Mouse (Mus musculus) heart, postnatal 4 days (tissue): ENCODE data around the gene Olfr561. TPM values are rescaled to one million over a fixed set of nuclear protein-coding genes. Genes with fewer than 3 reads are reported as not detected.

Experiments used
- DNase-seq: peaks from one replicate; pipeline ENCODE4 v3.0.0; 2021
- total RNA-seq, 2 experiments: library from RNA; stranded (reverse); gene quantifications; 2 replicates each; pipeline ENCODE4 v1.2.3; 2021

Gene Olfr561
- total RNA-seq: not detected

GRCm38 (mm10) chr7:102770921-102771320 is at the start of gene Olfr561:
Gene Olfr561, plus strand, starts transcription at chr7:102771221.
- no peak for DNase-seq

DNA sequence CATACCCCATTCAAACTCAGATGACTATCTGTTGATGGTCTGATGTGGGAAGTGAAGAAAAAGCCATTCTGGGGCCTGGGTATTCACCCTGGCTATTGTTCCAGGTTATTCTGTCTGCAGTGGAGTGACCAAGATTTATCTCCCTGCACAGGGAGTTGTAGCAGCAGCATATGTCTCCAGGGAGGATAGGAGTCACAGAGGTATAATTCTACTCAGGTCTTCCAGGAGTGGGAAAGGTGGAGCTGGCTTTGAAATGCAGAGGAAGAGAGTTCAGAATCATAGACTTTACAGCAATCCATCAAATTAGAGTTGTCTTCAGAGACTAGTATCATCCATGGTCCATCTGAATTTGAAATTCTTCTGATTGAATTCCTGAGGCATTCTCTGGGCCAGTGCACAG is 43.6 kb upstream of the Olfr561 start, which contains the start of gene Olfr559:
Olfr559 (minus strand) TSS at position 101 of the 400 bp plus-strand sequence.
- no peak for DNase-seq

DNA sequence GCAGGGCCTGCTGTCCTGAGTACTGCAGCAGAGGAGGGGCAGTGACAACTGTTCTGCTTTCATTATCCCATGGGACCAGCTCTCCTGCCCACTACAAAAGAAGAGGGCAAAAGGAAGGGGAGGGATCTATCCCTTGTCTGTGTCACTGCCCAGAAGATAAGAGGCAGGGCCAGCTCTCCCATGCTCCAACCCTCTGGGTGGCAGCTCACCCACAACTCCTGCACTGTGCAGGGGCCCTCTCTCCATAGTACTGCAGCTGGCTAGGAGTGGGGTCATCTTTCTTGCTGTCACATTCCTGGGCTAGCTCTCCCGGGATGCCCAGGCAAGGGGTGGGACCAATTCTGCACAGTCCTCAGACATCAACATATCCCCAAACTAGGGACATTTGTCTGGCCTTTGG is 37.2 kb upstream of the Olfr561 start:
- no peak for DNase-seq

DNA sequence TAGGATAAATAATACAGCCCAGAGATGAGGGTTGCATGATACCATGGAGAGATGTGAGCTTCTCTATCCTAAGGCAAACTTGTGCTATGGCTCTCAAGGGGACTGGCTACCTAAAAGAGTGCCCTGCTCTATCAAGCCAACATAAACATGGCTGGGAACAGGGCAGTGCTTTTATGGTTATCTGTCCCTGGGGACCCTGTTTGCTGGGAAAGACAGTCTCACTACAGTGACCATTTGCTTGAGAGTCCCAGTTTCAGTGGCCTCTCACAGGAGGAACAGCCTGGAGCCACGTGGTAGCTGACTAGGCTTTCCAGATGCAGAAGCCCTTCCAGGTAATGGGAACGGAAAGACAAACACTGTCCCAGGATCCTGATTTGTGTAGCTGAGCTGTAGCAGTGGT is 33.3 kb upstream of the Olfr561 start:
- DNase-seq: no peak

DNA sequence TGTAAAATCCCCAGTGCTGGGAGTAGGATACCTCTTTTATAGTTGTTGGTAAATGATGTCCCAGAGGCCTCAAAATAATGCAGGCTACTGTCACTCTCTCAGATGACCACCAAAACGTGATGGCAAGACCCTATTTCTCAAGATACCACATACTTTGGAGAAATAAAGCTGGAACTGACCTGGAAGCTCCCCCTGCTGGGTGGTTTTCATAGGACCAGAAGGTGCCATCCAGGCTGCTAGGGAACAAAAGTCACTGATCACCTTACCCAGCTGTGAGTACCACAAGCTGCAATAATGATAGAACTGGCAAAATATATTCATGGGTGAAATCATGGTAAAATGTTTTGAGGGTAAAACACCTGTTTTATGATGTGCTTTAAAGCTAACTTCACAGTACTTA is 18.9 kb upstream of the Olfr561 start:
- DNase-seq: peak; percentile 12

- DNase-seq: no peak
These were observed 11.8 kb upstream of the Olfr561 start, which contains the start of the genes Olfr560 and Olfr78 for GRCm38 (mm10) chr7:102759266-102759665. Gene Olfr560, minus strand, starts transcription at chr7:102759366. Gene Olfr78, minus strand, starts transcription at chr7:102759471.

DNA sequence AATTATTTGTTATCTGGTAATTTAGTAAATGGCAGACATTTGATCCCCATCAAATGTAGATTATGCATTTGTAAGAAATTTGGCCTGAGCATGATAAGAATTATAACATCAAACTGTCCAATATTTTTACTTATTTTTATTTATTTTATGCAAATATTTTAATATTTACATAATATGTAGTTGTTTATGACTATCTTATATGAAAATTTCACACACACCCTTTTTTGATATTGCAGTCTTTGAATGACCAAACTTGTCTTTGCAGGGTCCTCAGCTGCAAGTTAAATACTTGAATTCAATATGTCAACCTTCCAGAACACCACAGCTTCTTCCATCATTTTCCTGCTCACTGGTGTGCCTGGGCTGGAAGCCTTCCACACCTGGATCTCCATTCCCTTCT is 32.2 kb downstream of the Olfr561 start, which contains the start of gene Olfr564:
Olfr564 (plus strand) TSS at position 301 of the 400 bp plus-strand sequence.
- no peak for DNase-seq

Other genes starting within 250 kb of the Olfr561 start
- gene Olfr547, start 236.5 kb upstream of the Olfr561 start, total RNA-seq: not detected
- not detected for gene Olfr548-ps1, start 230.3 kb upstream of the Olfr561 start, total RNA-seq
- gene Olfr549, start 221.4 kb upstream of the Olfr561 start, total RNA-seq: not detected
- 1 to 10 TPM; 4.4 to 4.9 TPM for gene Trim21, start 205.7 kb upstream of the Olfr561 start, total RNA-seq
- not detected for gene Olfr550, start 199.8 kb upstream of the Olfr561 start, total RNA-seq
- not detected for gene Olfr551, start 179.3 kb upstream of the Olfr561 start, total RNA-seq
- gene Olfr552, start 173.5 kb upstream of the Olfr561 start, total RNA-seq: under 1 TPM in 1 of 2 experiments, not detected in 1; 0.07 TPM
- not detected for gene Olfr553, start 153.0 kb upstream of the Olfr561 start, total RNA-seq
- not detected for gene Olfr554, start 132.8 kb upstream of the Olfr561 start, total RNA-seq
- not detected for gene Olfr555, start 112.4 kb upstream of the Olfr561 start, total RNA-seq
- not detected for gene Olfr556, start 106.3 kb upstream of the Olfr561 start, total RNA-seq
- gene Trim68, start 83.9 kb upstream of the Olfr561 start, total RNA-seq: 1 to 10 TPM; 8.3 to 9.6 TPM
- not detected for gene Olfr557, start 75.3 kb upstream of the Olfr561 start, total RNA-seq
- 1 to 10 TPM; 2.9 to 3.1 TPM for gene Olfr558, start 69.0 kb upstream of the Olfr561 start, total RNA-seq
- gene Olfr33, start 52.2 kb upstream of the Olfr561 start, total RNA-seq: not detected
- not detected for gene Olfr559, start 43.7 kb upstream of the Olfr561 start, total RNA-seq
- under 1 TPM; 0.19 to 0.23 TPM for gene Olfr560, start 11.9 kb upstream of the Olfr561 start, total RNA-seq
- gene Olfr78, start 11.8 kb upstream of the Olfr561 start, total RNA-seq: 1 to 10 TPM; 1.1 to 1.4 TPM
- gene Olfr564, start 32.3 kb downstream of the Olfr561 start, total RNA-seq: not detected
- not detected for gene Olfr566, start 87.5 kb downstream of the Olfr561 start, total RNA-seq
- gene Olfr568, start 105.9 kb downstream of the Olfr561 start, total RNA-seq: not detected
- not detected for gene Olfr569, start 119.7 kb downstream of the Olfr561 start, total RNA-seq
- not detected for gene Olfr570, start 123.4 kb downstream of the Olfr561 start, total RNA-seq
- gene Olfr571, start 146.3 kb downstream of the Olfr561 start, total RNA-seq: not detected
- gene Olfr572, start 153.2 kb downstream of the Olfr561 start, total RNA-seq: not detected
- not detected for gene Olfr573-ps1, start 171.4 kb downstream of the Olfr561 start, total RNA-seq
- gene Olfr574, start 177.2 kb downstream of the Olfr561 start, total RNA-seq: not detected
- not detected for gene Olfr575, start 187.6 kb downstream of the Olfr561 start, total RNA-seq
- not detected for gene Olfr576, start 191.4 kb downstream of the Olfr561 start, total RNA-seq
- gene Olfr577, start 204.7 kb downstream of the Olfr561 start, total RNA-seq: not detected
- gene Olfr578, start 218.1 kb downstream of the Olfr561 start, total RNA-seq: not detected